Mouse (Mus musculus): ENCODE measurements around the gene Lrrc8c. TPM values are rescaled to one million over a fixed set of nuclear protein-coding genes. Genes with fewer than 3 reads are reported as not detected.

The Lrrc8c gene
- total RNA-seq, 1 experiment = 9.4 TPM

GRCm38 (mm10) chr5:105614000-105614399 is 94.8 kb downstream of the Lrrc8c start:
- TF ChIP-seq HCFC1 (IDR thresholded peaks at IDR 0.05; ENCODE audit: borderline replicate concordance, insufficient read depth, low read length) (no peak), ZC3H11A (IDR thresholded peaks at IDR 0.05; ENCODE audit: borderline replicate concordance, low read depth, low read length) (no peak), MAFK (IDR thresholded peaks at IDR 0.05; ENCODE audit: insufficient read depth, low read depth, low read length) (no peak), ZNF384 (IDR thresholded peaks at IDR 0.05; ENCODE audit: low read depth, low read length) (no peak), CHD2 (IDR thresholded peaks at IDR 0.05; ENCODE audit: low read depth, low read length) (no peak)
- Histone ChIP-seq H3K9me3 (ENCODE audit: control insufficient read depth, insufficient read depth, low read depth, low read length) (no peaks in the 10 kb centered on the region), H3K4me1 (ENCODE audit: control insufficient read depth in 2 of 2, insufficient read depth in 2 of 2, low read length in 2 of 2, poor library complexity in 1 of 2) (peaks cover 2 to 3% of the 10 kb centered on the region in 2 experiments; a peak in 2 of 4 replicates), H3K9ac (ENCODE audit: insufficient read depth, low read depth, low read length, poor library complexity, severe bottlenecking) (no peak overlapping the region), H3K27ac (ENCODE audit: insufficient read depth, low read depth, low read length, poor library complexity, severe bottlenecking) (no peak overlapping the region), H3K36me3 (ENCODE audit: control insufficient read depth, insufficient read depth, low read length, poor library complexity, severe bottlenecking) (no peaks in the 10 kb centered on the region), H3K4me3 (ENCODE audit: insufficient read depth in 1 of 2, low read depth in 1 of 2, low read length in 2 of 2, poor library complexity in 1 of 2, severe bottlenecking in 1 of 2) (no peak overlapping the region)
- in situ Hi-C loops (cut with MboI; ENCODE audit: low sequenced_read_pairs in 2 of 2, unreplicated experiment in 2 of 2) = no loop called here
- DNase-seq (ENCODE audit: low read depth, low spot score) = no peak

- DNase-seq (ENCODE audit: low read depth, low spot score) = no peak
- Histone ChIP-seq H3K27ac (ENCODE audit: insufficient read depth, low read depth, low read length, poor library complexity, severe bottlenecking) (no peak overlapping the region), H3K9me3 (ENCODE audit: control insufficient read depth, insufficient read depth, low read depth, low read length) (no peaks in the 10 kb centered on the region), H3K4me1 (ENCODE audit: control insufficient read depth in 2 of 2, insufficient read depth in 2 of 2, low read length in 2 of 2, poor library complexity in 1 of 2) (0 out of 4 replicates have a peak, but pooled peaks cover 0 to under 1% of the 10 kb centered on the region in 2 experiments), H3K9ac (ENCODE audit: insufficient read depth, low read depth, low read length, poor library complexity, severe bottlenecking) (no peak overlapping the region), H3K36me3 (ENCODE audit: control insufficient read depth, insufficient read depth, low read length, poor library complexity, severe bottlenecking) (no peaks in the 10 kb centered on the region), H3K4me3 (ENCODE audit: insufficient read depth in 1 of 2, low read depth in 1 of 2, low read length in 2 of 2, poor library complexity in 1 of 2, severe bottlenecking in 1 of 2) (no peak overlapping the region)
- TF ChIP-seq MAFK (IDR thresholded peaks at IDR 0.05; ENCODE audit: insufficient read depth, low read depth, low read length) (no peak), ZNF384 (IDR thresholded peaks at IDR 0.05; ENCODE audit: low read depth, low read length) (no peak), CHD2 (IDR thresholded peaks at IDR 0.05; ENCODE audit: low read depth, low read length) (no peak), ZC3H11A (IDR thresholded peaks at IDR 0.05; ENCODE audit: borderline replicate concordance, low read depth, low read length) (no peak), HCFC1 (IDR thresholded peaks at IDR 0.05; ENCODE audit: borderline replicate concordance, insufficient read depth, low read length) (no peak)
- in situ Hi-C loops (cut with MboI; ENCODE audit: low sequenced_read_pairs in 2 of 2, unreplicated experiment in 2 of 2) = no loop called here
These were observed 95.7 kb downstream of the Lrrc8c start for GRCm38 (mm10) chr5:105614682-105615434.

GRCm38 (mm10) chr5:105615871-105616454 is 96.8 kb downstream of the Lrrc8c start:
- Histone ChIP-seq H3K9ac (ENCODE audit: insufficient read depth, low read depth, low read length, poor library complexity, severe bottlenecking) (no peak overlapping the region), H3K27ac (ENCODE audit: insufficient read depth, low read depth, low read length, poor library complexity, severe bottlenecking) (no peak overlapping the region), H3K9me3 (ENCODE audit: control insufficient read depth, insufficient read depth, low read depth, low read length) (no peaks in the 10 kb centered on the region), H3K4me1 (ENCODE audit: control insufficient read depth in 2 of 2, insufficient read depth in 2 of 2, low read length in 2 of 2, poor library complexity in 1 of 2) (no peaks in the 10 kb centered on the region), H3K4me3 (ENCODE audit: insufficient read depth in 1 of 2, low read depth in 1 of 2, low read length in 2 of 2, poor library complexity in 1 of 2, severe bottlenecking in 1 of 2) (no peak overlapping the region), H3K36me3 (ENCODE audit: control insufficient read depth, insufficient read depth, low read length, poor library complexity, severe bottlenecking) (no peaks in the 10 kb centered on the region)
- in situ Hi-C loops (cut with MboI; ENCODE audit: low sequenced_read_pairs in 2 of 2, unreplicated experiment in 2 of 2) = no loop called here
- no peak for DNase-seq (ENCODE audit: low read depth, low spot score)
- TF ChIP-seq MAFK (IDR thresholded peaks at IDR 0.05; ENCODE audit: insufficient read depth, low read depth, low read length) = no peak
- TF ChIP-seq ZC3H11A (IDR thresholded peaks at IDR 0.05; ENCODE audit: borderline replicate concordance, low read depth, low read length) = no peak
- no peak for TF ChIP-seq ZNF384 (IDR thresholded peaks at IDR 0.05; ENCODE audit: low read depth, low read length)
- no peak for TF ChIP-seq CHD2 (IDR thresholded peaks at IDR 0.05; ENCODE audit: low read depth, low read length)
- TF ChIP-seq HCFC1 (IDR thresholded peaks at IDR 0.05; ENCODE audit: borderline replicate concordance, insufficient read depth, low read length) = no peak

GRCm38 (mm10) chr5:105616538-105616937 is 97.3 kb downstream of the Lrrc8c start:
- DNase-seq (ENCODE audit: low read depth, low spot score) = no peak

More at GRCm38 (mm10) chr5:105616538-105616937, 97.3 kb downstream of the Lrrc8c start:
- Histone ChIP-seq H3K27ac (ENCODE audit: insufficient read depth, low read depth, low read length, poor library complexity, severe bottlenecking) (no peak overlapping the region), H3K9me3 (ENCODE audit: control insufficient read depth, insufficient read depth, low read depth, low read length) (no peaks in the 10 kb centered on the region), H3K4me3 (ENCODE audit: insufficient read depth in 1 of 2, low read depth in 1 of 2, low read length in 2 of 2, poor library complexity in 1 of 2, severe bottlenecking in 1 of 2) (no peak overlapping the region), H3K4me1 (ENCODE audit: control insufficient read depth in 2 of 2, insufficient read depth in 2 of 2, low read length in 2 of 2, poor library complexity in 1 of 2) (no peaks in the 10 kb centered on the region), H3K9ac (ENCODE audit: insufficient read depth, low read depth, low read length, poor library complexity, severe bottlenecking) (no peak overlapping the region), H3K36me3 (ENCODE audit: control insufficient read depth, insufficient read depth, low read length, poor library complexity, severe bottlenecking) (no peaks in the 10 kb centered on the region)
- TF ChIP-seq ZC3H11A (IDR thresholded peaks at IDR 0.05; ENCODE audit: borderline replicate concordance, low read depth, low read length) (no peak), CHD2 (IDR thresholded peaks at IDR 0.05; ENCODE audit: low read depth, low read length) (no peak), HCFC1 (IDR thresholded peaks at IDR 0.05; ENCODE audit: borderline replicate concordance, insufficient read depth, low read length) (no peak), ZNF384 (IDR thresholded peaks at IDR 0.05; ENCODE audit: low read depth, low read length) (no peak), MAFK (IDR thresholded peaks at IDR 0.05; ENCODE audit: insufficient read depth, low read depth, low read length) (no peak)
- in situ Hi-C loops (cut with MboI; ENCODE audit: low sequenced_read_pairs in 2 of 2, unreplicated experiment in 2 of 2) = no loop called here
